Mouse (Mus musculus) adrenal gland, postnatal 25 days (tissue): ENCODE data around the gene Gbx1. TPM values are rescaled to one million over a fixed set of nuclear protein-coding genes. Genes with fewer than 3 reads are reported as not detected.

Experiments
- DNase-seq: peaks from one replicate; pipeline ENCODE4 v3.0.0; 2021; ENCODE audit warnings: mixed read lengths
- total RNA-seq: library from RNA; stranded (reverse); gene quantifications from 2 replicates; pipeline ENCODE4 v1.2.3, GENCODE M21; 2021

The Gbx1 gene
- total RNA-seq, 1 experiment from 2014 or later = not detected

GRCm38 (mm10) chr5:24524522-24524921 lies 2.5 kb downstream of the Gbx1 start:
- DNase-seq = no peak

GRCm38 (mm10) chr5:24523806-24524205 lies 3.2 kb downstream of the Gbx1 start:
- no peak for DNase-seq

- no peak for DNase-seq
Observed at GRCm38 (mm10) chr5:24521366-24521765, 5.6 kb downstream of the Gbx1 start.

GRCm38 (mm10) chr5:24512271-24512670 lies 14.7 kb downstream of the Gbx1 start:
- no peak for DNase-seq

GRCm38 (mm10) chr5:24510635-24511034 lies 16.4 kb downstream of the Gbx1 start:
- peak; percentile 64 for DNase-seq

GRCm38 (mm10) chr5:24508406-24508805 lies 18.6 kb downstream of the Gbx1 start:
- no peak for DNase-seq

- no peak for DNase-seq
Observed at GRCm38 (mm10) chr5:24505513-24505912, 21.5 kb downstream of the Gbx1 start.

GRCm38 (mm10) chr5:24502786-24503185 lies 24.2 kb downstream of the Gbx1 start:
- DNase-seq = no peak

GRCm38 (mm10) chr5:24500851-24501250 lies 26.2 kb downstream of the Gbx1 start:
- DNase-seq = no peak

- no peak for DNase-seq
Observed at GRCm38 (mm10) chr5:24499113-24499512, 27.9 kb downstream of the Gbx1 start.

- no peak for DNase-seq
Observed at GRCm38 (mm10) chr5:24497526-24497925, 29.5 kb downstream of the Gbx1 start.

GRCm38 (mm10) chr5:24496756-24497155 lies 30.2 kb downstream of the Gbx1 start:
- DNase-seq = no peak

GRCm38 (mm10) chr5:24495019-24495418 lies 32.0 kb downstream of the Gbx1 start:
- no peak for DNase-seq

- DNase-seq = no peak
Observed at GRCm38 (mm10) chr5:24492546-24493285, 34.3 kb downstream of the Gbx1 start.

GRCm38 (mm10) chr5:24490413-24490920 lies 36.5 kb downstream of the Gbx1 start:
- DNase-seq = no peak

GRCm38 (mm10) chr5:24486738-24487137 lies 40.3 kb downstream of the Gbx1 start:
- no peak for DNase-seq

GRCm38 (mm10) chr5:24486097-24486496 lies 40.9 kb downstream of the Gbx1 start:
- peak; percentile 89 for DNase-seq

- no peak for DNase-seq
Observed at GRCm38 (mm10) chr5:24484963-24485362, 42.0 kb downstream of the Gbx1 start.

GRCm38 (mm10) chr5:24483326-24483725 lies 43.7 kb downstream of the Gbx1 start:
- peak; percentile 54 for DNase-seq

GRCm38 (mm10) chr5:24482247-24483079 lies 44.5 kb downstream of the Gbx1 start:
- DNase-seq = no peak

GRCm38 (mm10) chr5:24481647-24482046 lies 45.4 kb downstream of the Gbx1 start:
- DNase-seq = peak; percentile 68

GRCm38 (mm10) chr5:24477909-24478308 lies 49.1 kb downstream of the Gbx1 start:
- DNase-seq = no peak
